Mouse (Mus musculus) spleen, embryonic (tissue): ENCODE measurements at regions not wholly inside any gene's neighbourhood (a gene's known extent, or its start where the extent isn't known, plus 50 kb on each side); places are given as distances from the start of the nearest gene placed in this dataset.

Source experiments
- CTCF ChIA-PET: fragments of 350-600 bp; sonication (Branson Sonifier 250); formaldehyde crosslinking; loops from one replicate; lab custom pipeline; 2022; lab: Charles Lee

DNA sequence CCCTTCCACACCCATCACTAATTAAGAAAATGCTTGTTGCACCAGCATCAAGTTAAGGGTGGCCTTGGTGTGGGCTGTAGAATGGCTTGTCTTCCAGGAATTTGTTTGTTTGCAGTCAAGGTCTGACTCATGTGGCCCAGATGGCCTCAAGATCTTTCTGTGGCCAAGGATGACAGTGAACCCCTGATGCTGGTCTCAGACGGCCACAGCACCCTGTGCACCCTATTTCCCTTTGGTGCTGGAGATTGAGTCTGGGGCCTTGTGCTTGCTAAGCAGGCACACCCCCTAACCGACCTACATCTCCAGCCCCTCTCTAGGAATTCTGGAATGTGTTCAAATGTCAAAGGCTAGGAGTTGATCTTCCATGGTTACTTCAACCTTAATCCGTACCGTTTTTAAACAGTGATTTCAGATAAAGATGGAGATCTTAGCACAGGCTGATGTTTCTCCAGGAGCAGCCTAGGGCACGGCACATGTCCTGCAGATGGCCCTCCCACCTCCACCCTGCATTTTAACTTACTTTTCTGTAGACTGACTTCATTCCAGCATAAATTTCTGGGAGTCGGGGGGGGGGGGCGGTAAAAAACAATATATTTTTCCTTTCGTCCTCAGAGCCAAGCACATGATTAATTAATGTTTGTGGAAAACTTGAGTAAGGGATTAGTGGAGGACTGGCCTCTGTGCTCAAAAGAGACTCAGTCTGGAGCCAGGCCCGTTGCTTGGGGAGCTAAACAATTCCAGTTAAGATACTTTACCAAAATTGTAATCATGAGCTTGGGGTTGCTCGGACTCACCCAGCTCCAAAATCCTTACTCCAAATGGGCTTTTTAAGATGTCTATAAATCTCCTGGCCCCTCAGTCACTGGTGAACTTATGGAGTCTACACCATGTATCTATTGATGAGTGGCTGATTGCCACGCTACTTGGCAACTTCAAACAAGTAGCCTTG is 95.0 kb upstream of the Supt20 start:
- CTCF ChIA-PET, result no interaction called here

- CTCF ChIA-PET, result no interaction called here
Observed at GRCm38 (mm10) chr3:54598296-54598695, 94.3 kb upstream of the Supt20 start.

DNA sequence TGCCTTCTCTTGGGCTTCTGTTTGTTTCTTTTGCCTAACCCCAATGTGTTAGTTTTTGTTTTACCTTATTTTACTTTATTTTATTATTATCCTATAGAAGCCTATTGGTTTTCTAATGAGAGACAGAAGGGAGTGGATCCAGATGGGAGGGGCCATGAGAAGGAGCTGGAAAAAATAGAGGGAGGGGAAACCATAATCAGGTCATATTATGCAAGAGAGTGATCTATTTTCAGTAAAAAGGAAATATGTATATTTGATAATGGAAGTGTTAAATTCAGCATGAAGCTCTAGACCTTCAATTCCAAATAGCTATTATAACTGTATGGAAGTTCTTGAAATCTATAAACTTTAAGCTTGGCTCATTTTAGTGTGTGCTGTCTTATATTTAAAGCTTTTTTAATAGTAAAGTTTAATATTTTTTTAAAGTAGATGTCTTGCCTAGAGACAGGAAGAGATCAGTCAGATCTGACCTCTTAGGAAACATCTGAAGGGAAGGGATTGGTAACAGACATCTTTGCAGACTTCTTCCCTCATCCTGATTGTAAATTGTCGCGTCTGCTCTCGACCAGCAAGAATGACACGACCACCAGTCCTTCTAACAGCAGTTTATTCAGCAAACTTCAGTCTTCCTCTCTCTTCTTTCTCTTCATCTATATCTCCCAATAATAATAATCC is 87.8 kb upstream of the Supt20 start:
- CTCF ChIA-PET, result no interaction called here

GRCm38 (mm10) chr3:54611431-54611990 is 81.1 kb upstream of the Supt20 start:
- CTCF ChIA-PET, result no interaction called here

- CTCF ChIA-PET, result no interaction called here
Observed at GRCm38 (mm10) chr3:54613845-54614244, 78.8 kb upstream of the Supt20 start.

DNA sequence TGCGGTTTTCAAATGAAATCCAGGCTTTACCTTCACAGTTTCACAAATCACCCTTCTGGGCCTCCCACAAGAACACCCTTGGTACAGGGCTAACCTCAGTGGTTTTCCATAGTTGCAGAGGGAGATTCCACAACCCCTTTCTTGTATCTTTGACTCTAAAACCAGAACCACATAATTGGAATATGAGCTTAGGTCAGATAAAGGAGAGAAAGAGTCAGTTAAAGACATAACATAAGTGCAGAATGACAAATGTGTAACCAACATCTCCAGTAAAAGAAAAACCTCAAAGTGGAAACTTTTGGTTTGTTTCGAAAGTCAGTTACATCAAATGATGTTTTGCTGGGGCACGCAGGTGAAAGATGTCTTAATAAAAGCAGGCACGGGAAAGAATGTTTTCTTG is 75.3 kb upstream of the Supt20 start:
- CTCF ChIA-PET, result no interaction called here

DNA sequence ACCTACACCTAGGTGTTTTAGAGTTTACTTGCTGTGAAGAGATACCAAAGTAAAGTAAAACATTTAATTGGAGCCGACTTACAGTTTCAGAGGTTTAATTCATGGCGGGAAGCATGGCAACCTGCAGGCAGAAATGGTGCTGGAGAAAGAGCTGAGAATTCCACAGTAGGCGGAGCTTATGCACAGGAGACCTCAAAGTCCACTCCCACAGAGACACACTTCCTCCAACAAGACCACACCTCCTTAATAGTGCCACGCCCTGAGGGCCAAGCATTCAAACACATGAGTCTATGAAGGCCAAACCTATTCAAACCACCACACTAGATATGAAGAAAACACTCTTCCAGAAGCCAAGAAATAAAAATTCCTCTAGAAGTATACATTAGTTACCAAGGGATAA is 74.3 kb upstream of the Supt20 start:
- CTCF ChIA-PET, result no interaction called here

DNA sequence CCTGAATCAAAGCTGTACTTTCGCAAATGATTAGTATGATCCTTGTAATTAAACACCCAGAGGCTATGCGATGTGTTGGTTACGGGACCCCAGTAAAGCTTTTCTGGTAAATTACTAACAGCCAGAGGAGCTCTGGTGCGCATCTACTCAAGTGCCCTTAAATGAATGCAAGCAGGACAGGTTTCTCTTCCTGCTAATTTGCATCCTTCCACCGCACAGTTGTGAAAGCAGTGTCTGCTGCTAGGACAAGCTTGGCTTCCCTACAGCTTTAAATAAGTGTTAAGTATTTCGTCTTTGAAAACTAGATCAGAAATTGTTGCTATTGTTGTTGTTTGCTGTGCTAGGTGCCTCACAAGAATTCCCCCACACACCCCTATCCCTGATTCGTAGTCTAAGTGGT is 62.4 kb upstream of the Supt20 start:
- CTCF ChIA-PET, result interaction anchor here (0.6 kb wide), 1 partner anchor 8 kb away, joined by 9 read pairs; no protein-coding TSS in a partner anchor

DNA sequence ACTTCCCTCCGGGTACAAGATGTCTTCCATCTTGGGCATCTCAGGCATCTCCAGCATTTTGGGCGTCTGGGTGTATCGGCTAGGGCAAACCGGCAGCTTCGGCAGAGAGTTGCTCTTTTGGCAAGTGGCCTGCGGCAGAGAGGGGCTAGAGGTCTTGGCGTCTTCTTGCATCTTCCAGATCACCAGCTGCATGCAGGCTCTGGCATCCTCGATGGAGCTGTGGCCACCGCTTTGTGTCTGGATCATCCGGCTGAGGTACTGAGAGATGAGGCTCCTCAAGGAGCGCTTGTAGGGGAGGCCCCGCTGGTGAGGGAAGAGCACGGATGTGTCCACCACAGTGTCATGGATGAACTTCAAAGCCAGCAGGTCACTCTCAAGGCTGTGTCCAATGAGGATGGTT is 59.9 kb upstream of the Supt20 start:
- CTCF ChIA-PET, result no interaction called here

GRCm38 (mm10) chr3:54633446-54633845 is 59.2 kb upstream of the Supt20 start:
- CTCF ChIA-PET, result no interaction called here

- CTCF ChIA-PET, result no interaction called here
Observed at GRCm38 (mm10) chr3:54634456-54634855, 58.2 kb upstream of the Supt20 start.
